Mouse (Mus musculus) spleen, adult 2 months (tissue): ENCODE results near the gene Hmga2. TPM values are rescaled to one million over a fixed set of nuclear protein-coding genes. Genes with fewer than 3 reads are reported as not detected.

Experiments
- DNase-seq, 2 experiments: peaks; one replicate each; pipeline versions ENCODE4 v3.0.0 to v3.0.0-alpha.2; 2012 to 2021; ENCODE audit warnings: low spot score in 2 of 2, low read depth in 1 of 2
- H3K27ac ChIP-seq: fragments of 200-500 bp; 2 replicates; pipeline ENCODE4 v1.5.1; 2012; ENCODE audit warnings: low read length, inconsistent platforms; ENCODE audit not compliant: insufficient read depth
- H3K27me3 ChIP-seq: fragments of 200-500 bp; 2 replicates; pipeline ENCODE4 v1.6.1; 2012; ENCODE audit warnings: mild to moderate bottlenecking, moderate library complexity, low read length, inconsistent platforms; ENCODE audit not compliant: control insufficient read depth, insufficient read depth
- H3K36me3 ChIP-seq: fragments of 200-500 bp; 2 replicates; pipeline ENCODE4 v1.6.1; 2012; ENCODE audit warnings: mild to moderate bottlenecking, low read length, inconsistent platforms; ENCODE audit not compliant: control insufficient read depth, insufficient read depth
- H3K4me1 ChIP-seq: fragments of 200-500 bp; 2 replicates; pipeline ENCODE4 v1.6.1; 2011; ENCODE audit warnings: inconsistent platforms; ENCODE audit not compliant: control insufficient read depth, insufficient read depth, insufficient read length
- H3K4me3 ChIP-seq: fragments of 200-500 bp; 2 replicates; pipeline ENCODE4 v1.5.1; 2011; ENCODE audit warnings: mild to moderate bottlenecking, inconsistent platforms; ENCODE audit not compliant: insufficient read depth, insufficient read length; ENCODE audit errors: extremely low read depth
- CTCF ChIP-seq: fragments of 200-500 bp; IDR thresholded peaks from 2 replicates; pipeline ENCODE4 v1.5.1; 2011; ENCODE audit warnings: mild to moderate bottlenecking, inconsistent platforms; ENCODE audit not compliant: insufficient read depth, insufficient read length, insufficient replicate concordance; ENCODE audit errors: extremely low read depth
- POLR2A ChIP-seq: fragments of 200-500 bp; IDR thresholded peaks from 2 replicates; pipeline ENCODE4 v1.6.1; 2011; ENCODE audit warnings: low read depth, low read length, inconsistent platforms
- WGBS: fragments of 180-500 bp; shearing (Covaris S2); methylation state at CpG from one replicate; pipeline ENCODE4 v1.1.7; 2018; 5-methylcytosine and 5-hydroxymethylcytosine counted together
- polyA plus RNA-seq: library from polyadenylated mRNA; depleted of rRNA; stranded (reverse); fragments of >200 nt; gene quantifications from 2 replicates; pipeline ENCODE4 v1.2.3, GENCODE M21; 2012

The Hmga2 gene
- polyA plus RNA-seq, 1 experiment, result not detected

- DNase-seq, result no peak
- Histone ChIP-seq H3K36me3 (no peaks in the 10 kb centered on the region), H3K27me3 (no peaks in the 10 kb centered on the region), H3K27ac (no peak overlapping the region), H3K4me1 (no peaks in the 10 kb centered on the region), H3K4me3 (no peak overlapping the region)
- WGBS, result 82% methylated on average over 17 of the region's 17 CpGs
- TF ChIP-seq CTCF (no peak), POLR2A (no peak)
Observed at GRCm38 (mm10) chr10:120397211-120397631, 79.0 kb downstream of the Hmga2 start.

GRCm38 (mm10) chr10:120395550-120395949 is 80.7 kb downstream of the Hmga2 start:
- WGBS, result 85% methylated on average over 6 of the region's 6 CpGs
- Histone ChIP-seq H3K4me3 (no peak overlapping the region), H3K27ac (no peak overlapping the region), H3K36me3 (no peaks in the 10 kb centered on the region), H3K4me1 (no peaks in the 10 kb centered on the region), H3K27me3 (no peaks in the 10 kb centered on the region)
- TF ChIP-seq POLR2A, result no peak
- TF ChIP-seq CTCF, result no peak
- DNase-seq, result no peak

- 80% methylated on average over 9 of the region's 9 CpGs for WGBS
- Histone ChIP-seq H3K27me3 (no peaks in the 10 kb centered on the region), H3K4me1 (no peaks in the 10 kb centered on the region), H3K4me3 (no peak overlapping the region), H3K27ac (no peak overlapping the region), H3K36me3 (no peaks in the 10 kb centered on the region)
- no peak for TF ChIP-seq POLR2A
- no peak for TF ChIP-seq CTCF
- no peak for DNase-seq
Observed at GRCm38 (mm10) chr10:120394740-120395139, 81.5 kb downstream of the Hmga2 start.

- no peak for DNase-seq
- Histone ChIP-seq H3K36me3 (no peaks in the 10 kb centered on the region), H3K27ac (no peak overlapping the region), H3K4me3 (no peak overlapping the region), H3K4me1 (no peaks in the 10 kb centered on the region), H3K27me3 (no peaks in the 10 kb centered on the region)
- 72% methylated on average over 14 of the region's 14 CpGs for WGBS
- TF ChIP-seq POLR2A, result no peak
- no peak for TF ChIP-seq CTCF
Observed at GRCm38 (mm10) chr10:120391971-120392716, 84.1 kb downstream of the Hmga2 start.

GRCm38 (mm10) chr10:120390912-120391835 is 85.1 kb downstream of the Hmga2 start:
- H3K27me3 ChIP-seq, result no peaks in the 10 kb centered on the region
- H3K36me3 ChIP-seq, result no peaks in the 10 kb centered on the region
- H3K4me3 ChIP-seq, result no peak overlapping the region
- WGBS, result 86% methylated on average over 28 of the region's 28 CpGs
- no peaks in the 10 kb centered on the region for H3K4me1 ChIP-seq
- no peak for DNase-seq
- no peak for TF ChIP-seq CTCF
- no peak for TF ChIP-seq POLR2A
- H3K27ac ChIP-seq, result no peak overlapping the region

GRCm38 (mm10) chr10:120389707-120390106 is 86.6 kb downstream of the Hmga2 start:
- Histone ChIP-seq H3K36me3 (no peaks in the 10 kb centered on the region), H3K27me3 (no peaks in the 10 kb centered on the region), H3K4me1 (no peaks in the 10 kb centered on the region), H3K27ac (no peak overlapping the region), H3K4me3 (no peak overlapping the region)
- no peak for DNase-seq
- 74% methylated on average over 6 of the region's 6 CpGs for WGBS
- TF ChIP-seq CTCF (no peak), POLR2A (no peak)
